Mouse (Mus musculus): Measurements from ENCODE around the gene Zmynd15.

DNA sequence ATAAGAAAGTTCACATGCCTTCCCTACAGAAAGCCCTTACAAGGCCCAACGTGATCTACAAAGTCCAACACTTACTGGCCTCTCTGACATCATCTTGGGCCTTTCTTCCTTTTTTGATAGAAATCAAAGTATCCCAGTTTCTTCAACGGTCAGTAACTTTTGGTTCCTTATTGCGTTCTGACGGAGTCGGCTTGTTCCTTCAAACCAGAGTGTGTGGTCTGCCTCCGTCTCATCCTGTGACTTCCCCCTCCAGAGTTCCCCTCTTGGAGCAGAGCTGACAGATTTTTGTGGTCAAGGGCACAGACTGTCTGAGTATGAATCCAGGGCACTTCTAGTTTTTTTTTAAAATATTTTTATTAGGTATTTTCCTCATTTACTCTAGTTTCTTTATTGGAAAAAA, 30.5 kb downstream of the Zmynd15 start:
- TF ChIP-seq CTCF (IDR thresholded peaks at IDR 0.05; ENCODE audit: borderline replicate concordance, insufficient read depth, low read length) (no peak), POLR2A (IDR thresholded peaks at IDR 0.05; ENCODE audit: low read depth, low read length) (no peak)
